In the genomic region with DNA sequence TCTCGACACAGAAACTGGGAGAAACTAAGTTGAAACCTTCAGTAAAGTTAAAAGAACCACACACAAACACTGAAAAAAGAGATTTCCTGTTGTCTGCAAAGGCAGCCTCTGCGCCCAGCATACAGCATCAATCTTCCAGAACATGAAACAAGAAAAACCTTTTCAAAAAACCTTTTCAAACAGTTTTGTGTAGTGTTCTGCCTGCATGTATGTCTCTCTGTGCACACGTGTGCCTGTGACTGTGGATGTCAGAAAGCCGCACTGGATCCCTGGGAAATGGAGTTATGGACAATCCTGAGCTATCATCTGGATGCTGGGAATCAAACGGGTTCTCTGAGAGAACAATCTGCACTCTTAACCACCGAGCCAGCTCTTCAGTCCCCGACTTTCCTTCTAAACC, we compare ENCODE assay signal across 8 mouse cellular contexts. TPM values are rescaled to one million over a fixed set of nuclear protein-coding genes. Genes with fewer than 3 reads are reported as not detected.
DNase-seq lines count a peak whose midpoint lies in the region; ATAC-seq lines count a peak whose summit lies in the region.

No protein-coding gene starts in this region.

- peak overlapping the region; percentile 91 for H3K4me3 ChIP-seq in kidney, embryonic 15.5 days (replicated peaks)
- peak overlapping the region; percentile 82 for H3K4me3 ChIP-seq in brown adipose tissue, adult 24 weeks (ENCODE audit: insufficient read depth, low read depth, low read length)
- peak overlapping the region; percentile 97 for H3K4me3 ChIP-seq in intestine, embryonic 14.5 days (ENCODE audit: low read depth, low read length)
- peak overlapping the region; percentile 96; the same call in 1 of the 2 replicates for H3K4me3 ChIP-seq in neural tube, embryonic 12.5 days

- H3K4me2 ChIP-seq in kidney, embryonic 15.5 days, result peak overlapping the region; percentile 81
- H3K4me2 ChIP-seq in intestine, embryonic 14.5 days (ENCODE audit: low read length), result peak overlapping the region; percentile 66
- H3K4me2 ChIP-seq in neural tube, embryonic 12.5 days (replicated peaks), result peak overlapping the region; percentile 93

- H3K36me3 ChIP-seq in kidney, embryonic 15.5 days, result peaks cover 14% of the 10 kb centered on the region; the same call in 1 of the 2 replicates
- H3K36me3 ChIP-seq in intestine, embryonic 14.5 days (ENCODE audit: control insufficient read depth, insufficient read depth, low read length), result peaks cover 15% of the 10 kb centered on the region
- H3K36me3 ChIP-seq in neural tube, embryonic 12.5 days, result no peaks in the 10 kb centered on the region

- no peaks in the 10 kb centered on the region for H3K9me3 ChIP-seq in kidney, embryonic 15.5 days (replicated peaks)
- no peaks in the 10 kb centered on the region for H3K9me3 ChIP-seq in intestine, embryonic 14.5 days (ENCODE audit: control insufficient read depth, low read length)
- no peaks in the 10 kb centered on the region for H3K9me3 ChIP-seq in neural tube, embryonic 12.5 days

- H3K27ac ChIP-seq in kidney, embryonic 15.5 days, result 0 out of 2 replicates have a peak overlapping the region, but pooled peaks have one; percentile 92
- 0 out of 2 replicates have a peak overlapping the region, but pooled peaks have one; percentile 47 for H3K27ac ChIP-seq in brown adipose tissue, adult 24 weeks (replicated peaks; ENCODE audit: low read depth, low read length)
- H3K27ac ChIP-seq in intestine, embryonic 14.5 days (ENCODE audit: low read depth), result peak overlapping the region; percentile 77
- H3K27ac ChIP-seq in neural tube, embryonic 12.5 days, result no peak overlapping the region

- no peaks in the 10 kb centered on the region for H3K27me3 ChIP-seq in kidney, embryonic 15.5 days
- no peaks in the 10 kb centered on the region for H3K27me3 ChIP-seq in intestine, embryonic 14.5 days (replicated peaks; ENCODE audit: control insufficient read depth, insufficient read depth, low read length)
- no peaks in the 10 kb centered on the region for H3K27me3 ChIP-seq in neural tube, embryonic 12.5 days (replicated peaks)

- H3K4me1 ChIP-seq in kidney, embryonic 15.5 days, result peaks cover 82% of the 10 kb centered on the region
- peaks cover 51% of the 10 kb centered on the region for H3K4me1 ChIP-seq in brown adipose tissue, adult 24 weeks (ENCODE audit: control insufficient read depth, insufficient read depth, insufficient read length, low read length)
- H3K4me1 ChIP-seq in intestine, embryonic 14.5 days (replicated peaks; ENCODE audit: control insufficient read depth, insufficient read depth, low read length), result peaks cover 29% of the 10 kb centered on the region
- H3K4me1 ChIP-seq in neural tube, embryonic 12.5 days, result peaks cover 43% of the 10 kb centered on the region

- ATAC-seq in kidney, embryonic 15.5 days (replicated peaks; ENCODE audit: low FRiP score), result no peak
- ATAC-seq in intestine, embryonic 14.5 days (replicated peaks; ENCODE audit: low FRiP score, low TSS enrichment, low read depth), result no peak
- ATAC-seq in neural tube, embryonic 12.5 days (ENCODE audit: low FRiP score, low read depth), result no peak

- WGBS in kidney, embryonic 15.5 days, result 47% methylated on average over 7 of the region's 7 CpGs
- WGBS in intestine, embryonic 14.5 days, result 46% methylated on average over 7 of the region's 7 CpGs
- 71% methylated on average over 7 of the region's 7 CpGs for WGBS in neural tube, embryonic 12.5 days

- no peak for DNase-seq in kidney, adult 11 months
- no peak for DNase-seq in intestine, embryonic 14.5 days (ENCODE audit: low spot score)
- no peak for DNase-seq in cerebellum, postnatal 25 days
- no peak for DNase-seq in urinary bladder, postnatal 10 days (ENCODE audit: low spot score)
- no peak for DNase-seq in ovary, postnatal 36 days (ENCODE audit: low spot score)

- H3K9ac ChIP-seq in kidney, embryonic 15.5 days, result peak overlapping the region; percentile 94
- H3K9ac ChIP-seq in intestine, embryonic 14.5 days (ENCODE audit: low read length), result peak overlapping the region; percentile 97
- H3K9ac ChIP-seq in neural tube, embryonic 12.5 days, result peak overlapping the region; percentile 97

RNA-seq across cellular contexts. Expression of gene Mlec, which starts 1.6 kb away (rescaled TPM):
- polyA plus RNA-seq in kidney, embryonic 15.5 days (2015; fragmentation: Nextera tagmentation; extraction: Ambion mirVana), result 84.7 and 97.3 TPM in 2 replicates
- polyA plus RNA-seq in brown adipose tissue, adult 24 weeks (2012; ENCODE audit: insufficient read depth, insufficient read length, missing spikeins), result 49.5 and 76.9 TPM in 2 replicates
- 70.5 and 71.6 TPM in 2 replicates for polyA plus RNA-seq in intestine, embryonic 14.5 days (2014; fragmentation: Nextera tagmentation; extraction: Ambion mirVana)
- 57.7 and 64.4 TPM in 2 replicates for polyA plus RNA-seq in neural tube, embryonic 12.5 days (2016; fragmentation: Nextera tagmentation; extraction: Ambion mirVana)

RNA-seq across cellular contexts. Expression of gene Unc119b, which starts 21.6 kb away (rescaled TPM):
- polyA plus RNA-seq in kidney, embryonic 15.5 days (2015; fragmentation: Nextera tagmentation; extraction: Ambion mirVana), result 43.7 and 48.1 TPM in 2 replicates
- 9.4 and 11.0 TPM in 2 replicates for polyA plus RNA-seq in brown adipose tissue, adult 24 weeks (2012; ENCODE audit: insufficient read depth, insufficient read length, missing spikeins)
- polyA plus RNA-seq in intestine, embryonic 14.5 days (2014; fragmentation: Nextera tagmentation; extraction: Ambion mirVana), result 30.6 and 31.0 TPM in 2 replicates
- 60.4 and 61.2 TPM in 2 replicates for polyA plus RNA-seq in neural tube, embryonic 12.5 days (2016; fragmentation: Nextera tagmentation; extraction: Ambion mirVana)

RNA-seq across cellular contexts. Expression of gene Acads, which starts 37.3 kb away (rescaled TPM):
- polyA plus RNA-seq in kidney, embryonic 15.5 days (2015; fragmentation: Nextera tagmentation; extraction: Ambion mirVana), result 85.1 and 94.7 TPM in 2 replicates
- 345 and 375 TPM in 2 replicates for polyA plus RNA-seq in brown adipose tissue, adult 24 weeks (2012; ENCODE audit: insufficient read depth, insufficient read length, missing spikeins)
- polyA plus RNA-seq in intestine, embryonic 14.5 days (2014; fragmentation: Nextera tagmentation; extraction: Ambion mirVana), result 53.3 and 57.3 TPM in 2 replicates
- polyA plus RNA-seq in neural tube, embryonic 12.5 days (2016; fragmentation: Nextera tagmentation; extraction: Ambion mirVana), result 45.1 and 47.9 TPM in 2 replicates

RNA-seq across cellular contexts. Expression of gene Cabp1, which starts 37.8 kb away (rescaled TPM):
- polyA plus RNA-seq in kidney, embryonic 15.5 days (2015; fragmentation: Nextera tagmentation; extraction: Ambion mirVana), result 1.7 TPM in 2 replicates
- 1.0 and 1.3 TPM in 2 replicates for polyA plus RNA-seq in brown adipose tissue, adult 24 weeks (2012; ENCODE audit: insufficient read depth, insufficient read length, missing spikeins)
- 1.2 and 1.3 TPM in 2 replicates for polyA plus RNA-seq in intestine, embryonic 14.5 days (2014; fragmentation: Nextera tagmentation; extraction: Ambion mirVana)
- polyA plus RNA-seq in neural tube, embryonic 12.5 days (2016; fragmentation: Nextera tagmentation; extraction: Ambion mirVana), result 24.0 and 24.6 TPM in 2 replicates

RNA-seq across cellular contexts. Expression of gene Gm10401, which starts 58.3 kb away (rescaled TPM):
- polyA plus RNA-seq in kidney, embryonic 15.5 days (2015; fragmentation: Nextera tagmentation; extraction: Ambion mirVana), result 33.0 and 34.2 TPM in 2 replicates
- polyA plus RNA-seq in brown adipose tissue, adult 24 weeks (2012; ENCODE audit: insufficient read depth, insufficient read length, missing spikeins), result not detected in 2 replicates
- 42.4 and 46.5 TPM in 2 replicates for polyA plus RNA-seq in intestine, embryonic 14.5 days (2014; fragmentation: Nextera tagmentation; extraction: Ambion mirVana)
- polyA plus RNA-seq in neural tube, embryonic 12.5 days (2016; fragmentation: Nextera tagmentation; extraction: Ambion mirVana), result 27.1 and 32.7 TPM in 2 replicates
